Mouse (Mus musculus): ENCODE results near the gene Jund.

DNA sequence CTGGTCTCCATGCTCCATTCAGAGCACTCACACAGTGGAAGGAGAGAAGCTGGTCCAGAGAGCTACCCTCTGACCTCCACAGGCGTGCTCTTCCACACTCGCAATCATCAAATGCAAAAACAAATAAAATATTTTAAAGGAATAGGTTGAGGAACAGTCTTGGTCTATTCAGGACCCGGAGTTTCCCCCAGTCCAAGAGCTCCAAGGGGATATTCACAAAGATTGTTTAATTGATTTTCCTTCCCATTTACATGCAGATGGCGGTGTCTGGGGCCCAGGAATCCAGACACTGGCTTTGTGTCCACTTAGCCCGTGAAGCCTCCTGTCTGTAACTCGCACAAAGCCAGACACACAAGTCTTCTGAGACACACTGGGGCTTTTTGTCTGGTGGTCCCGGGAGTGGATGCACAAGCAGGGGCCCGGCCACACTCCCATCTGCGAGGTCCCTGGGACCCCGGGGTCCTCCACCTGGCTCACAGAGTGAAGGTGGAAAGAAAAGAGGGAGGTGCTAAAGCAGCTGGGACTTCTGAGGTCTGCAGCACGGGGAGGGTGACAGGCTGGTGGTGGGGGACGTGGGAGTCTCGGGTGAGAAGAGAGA lies 42.5 kb upstream of the Jund start:
- TF ChIP-seq POLR2A (IDR thresholded peaks at IDR 0.05; ENCODE audit: insufficient read length, low read depth): no peak
- no peak for TF ChIP-seq USF1 (IDR thresholded peaks at IDR 0.05; ENCODE audit: low read depth)
- no peak for TF ChIP-seq MAX (IDR thresholded peaks at IDR 0.05; ENCODE audit: low read depth)
- no peak for TF ChIP-seq TCF12 (IDR thresholded peaks at IDR 0.05; ENCODE audit: insufficient read depth, poor library complexity, severe bottlenecking)
- TF ChIP-seq SRF (IDR thresholded peaks at IDR 0.05; ENCODE audit: control insufficient read depth, insufficient read length, low read depth): no peak
- no peak for TF ChIP-seq POLR2AphosphoS2 (IDR thresholded peaks at IDR 0.05; ENCODE audit: insufficient read length, low read depth)
- no peak for TF ChIP-seq CEBPB (IDR thresholded peaks at IDR 0.05; ENCODE audit: insufficient read depth, poor library complexity, severe bottlenecking)
- no peak for TF ChIP-seq MYOG (IDR thresholded peaks at IDR 0.05; ENCODE audit: control insufficient read depth in 1 of 3, insufficient read depth in 1 of 3, insufficient read length in 2 of 3, low read depth in 2 of 3)
- TF ChIP-seq MYOD1 (IDR thresholded peaks at IDR 0.05; ENCODE audit: control insufficient read depth in 1 of 3, insufficient read length in 2 of 3, low read depth in 2 of 3): no peak
- TF ChIP-seq REST (IDR thresholded peaks at IDR 0.05; ENCODE audit: insufficient read depth, insufficient read length): no peak
- no peak for TF ChIP-seq TCF3 (IDR thresholded peaks at IDR 0.05; ENCODE audit: insufficient read length, low read depth)
